Mouse (Mus musculus) myocyte (in vitro differentiated cells): ENCODE measurements around the gene Axin1.

ENCODE experiments used
- CEBPB ChIP-seq: IDR thresholded peaks from 2 replicates; pipeline ENCODE4 v1.6.1; 2011; ENCODE audit warnings: mild to moderate bottlenecking, moderate library complexity; ENCODE audit not compliant: poor library complexity, insufficient read depth, severe bottlenecking
- E2F4 ChIP-seq: IDR thresholded peaks from one replicate; pipeline ENCODE4 v1.6.1; 2011; ENCODE audit warnings: mild to moderate bottlenecking, control low read depth, moderate library complexity; ENCODE audit not compliant: insufficient read depth
- MAX ChIP-seq: IDR thresholded peaks from one replicate; pipeline ENCODE4 v1.6.1; 2011; ENCODE audit warnings: low read depth, mild to moderate bottlenecking, control low read depth
- MYOD1 ChIP-seq, 3 experiments: IDR thresholded peaks; one replicate each; pipeline ENCODE4 v1.6.1; 2011; ENCODE audit warnings: control low read depth in 2 of 3, low read depth in 2 of 3, mild to moderate bottlenecking in 2 of 3, moderate library complexity in 1 of 3; ENCODE audit not compliant: insufficient read length in 2 of 3, control insufficient read depth in 1 of 3
- MYOG ChIP-seq, 3 experiments: IDR thresholded peaks; one replicate each; pipeline ENCODE4 v1.6.1; 2011; ENCODE audit warnings: control low read depth in 2 of 3, low read depth in 2 of 3, mild to moderate bottlenecking in 2 of 3; ENCODE audit not compliant: insufficient read length in 2 of 3, control insufficient read depth in 1 of 3, insufficient read depth in 1 of 3
- POLR2A ChIP-seq: IDR thresholded peaks from one replicate; pipeline ENCODE4 v1.6.1; 2011; ENCODE audit warnings: low read depth, mild to moderate bottlenecking, control low read depth, moderate library complexity; ENCODE audit not compliant: insufficient read length
- POLR2AphosphoS2 ChIP-seq: IDR thresholded peaks from one replicate; pipeline ENCODE4 v1.6.1; 2011; ENCODE audit warnings: low read depth, control low read depth; ENCODE audit not compliant: insufficient read length
- TCF12 ChIP-seq: IDR thresholded peaks from one replicate; pipeline ENCODE4 v1.6.1; 2011; ENCODE audit warnings: mild to moderate bottlenecking, control low read depth; ENCODE audit not compliant: poor library complexity, insufficient read depth, severe bottlenecking
- TCF3 ChIP-seq: IDR thresholded peaks from one replicate; pipeline ENCODE4 v1.6.1; 2011; ENCODE audit warnings: low read depth, control low read depth; ENCODE audit not compliant: insufficient read length
- USF1 ChIP-seq: IDR thresholded peaks from one replicate; pipeline ENCODE4 v1.6.1; 2011; ENCODE audit warnings: low read depth, mild to moderate bottlenecking, control low read depth, moderate library complexity

GRCm38 (mm10) chr17:26119766-26120710, 18.4 kb upstream of the Axin1 start:
- TF ChIP-seq POLR2A (peak; percentile 24), CEBPB (no peak), POLR2AphosphoS2 (no peak), E2F4 (no peak), MYOG (IDR thresholded peaks at IDR 0.05; ENCODE audit: control insufficient read depth in 1 of 3, insufficient read depth in 1 of 3, insufficient read length in 2 of 3, low read depth in 2 of 3) (peak in 1 of 3 experiments; percentile 19), MAX (peak; percentile 17), USF1 (no peak), TCF12 (no peak), TCF3 (no peak), MYOD1 (IDR thresholded peaks at IDR 0.05; ENCODE audit: control insufficient read depth in 1 of 3, insufficient read length in 2 of 3, low read depth in 2 of 3) (no peak)
